Mouse (Mus musculus) liver, embryonic 14 days (tissue): Measurements from ENCODE around the gene Bmper. TPM values are rescaled to one million over a fixed set of nuclear protein-coding genes. Genes with fewer than 3 reads are reported as not detected.

Experiments used
- polyA plus RNA-seq: library from polyadenylated mRNA; depleted of rRNA; stranded (reverse); fragments of >200 nt; gene quantifications from 2 replicates; pipeline ENCODE4 v1.2.3, GENCODE M21; 2012; rRNA removed

The Bmper gene
- polyA plus RNA-seq = 0.15 and 0.17 TPM in 2 replicates

GRCm38 (mm10) chr9:23222841-23223548 lies at the start of gene Bmper:
Bmper (plus strand) TSS chr9:23223076.

